Mouse (Mus musculus): ENCODE measurements around the gene Siglece. TPM values are rescaled to one million over a fixed set of nuclear protein-coding genes. Genes with fewer than 3 reads are reported as not detected.

The Siglece gene
- polyA plus RNA-seq, 1 experiment from 2014 or later: not detected

- WGBS: 13% methylated on average over 10 of the region's 10 CpGs
- Histone ChIP-seq H3K4me2 (ENCODE audit: low read depth, low read length) (no peak overlapping the region), H3K9me3 (replicated peaks; ENCODE audit: control insufficient read depth, low read length) (no peaks in the 10 kb centered on the region), H3K27me3 (ENCODE audit: control insufficient read depth, insufficient read depth, low read length) (no peaks in the 10 kb centered on the region), H3K4me1 (ENCODE audit: control insufficient read depth, insufficient read depth, low read length) (no peaks in the 10 kb centered on the region), H3K27ac (replicated peaks; ENCODE audit: low read depth, low read length) (no peak overlapping the region), H3K36me3 (replicated peaks; ENCODE audit: control insufficient read depth, insufficient read depth, low read depth, low read length) (no peaks in the 10 kb centered on the region), H3K4me3 (ENCODE audit: low read depth, low read length) (no peak overlapping the region), H3K9ac (replicated peaks; ENCODE audit: low read length) (no peak overlapping the region)
- peak; percentile 56; the same call in 1 of the 2 replicates for ATAC-seq (replicated peaks; ENCODE audit: insufficient number of reproducible peaks, low FRiP score, low TSS enrichment, low read depth)
- peak; percentile 36 for DNase-seq (ENCODE audit: low spot score)
Measured at GRCm38 (mm10) chr7:43623819-43624218, 36.1 kb downstream of the Siglece start.

DNA sequence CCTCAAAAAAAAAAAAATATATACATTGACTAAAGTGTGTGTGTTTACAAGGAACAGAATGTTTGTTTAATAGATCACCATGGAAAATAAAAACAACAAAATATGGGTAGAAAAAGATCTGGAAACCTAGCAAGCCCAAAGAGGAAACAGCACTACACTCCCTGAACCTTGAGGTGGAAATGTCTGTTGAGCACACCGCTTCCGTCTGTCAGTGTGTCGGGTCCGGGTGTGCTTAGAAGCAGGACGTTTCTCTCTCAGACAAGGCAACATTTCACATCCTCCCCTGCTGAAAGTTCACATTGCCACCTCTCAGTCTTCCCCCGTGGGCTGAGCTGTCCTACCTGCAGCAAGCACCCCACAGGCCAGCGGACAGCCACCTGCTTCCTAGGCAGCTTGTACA lies 37.0 kb downstream of the Siglece start:
- no peak overlapping the region for H3K4me2 ChIP-seq (ENCODE audit: low read depth, low read length)
- no peak overlapping the region for H3K27ac ChIP-seq (replicated peaks; ENCODE audit: low read depth, low read length)
- H3K4me3 ChIP-seq (ENCODE audit: low read depth, low read length): no peak overlapping the region
- H3K36me3 ChIP-seq (replicated peaks; ENCODE audit: control insufficient read depth, insufficient read depth, low read depth, low read length): no peaks in the 10 kb centered on the region
- DNase-seq (ENCODE audit: low spot score): no peak
- no peak overlapping the region for H3K9ac ChIP-seq (replicated peaks; ENCODE audit: low read length)
- 82% methylated on average over 7 of the region's 7 CpGs for WGBS
- H3K27me3 ChIP-seq (ENCODE audit: control insufficient read depth, insufficient read depth, low read length): no peaks in the 10 kb centered on the region
- H3K9me3 ChIP-seq (replicated peaks; ENCODE audit: control insufficient read depth, low read length): no peaks in the 10 kb centered on the region
- H3K4me1 ChIP-seq (ENCODE audit: control insufficient read depth, insufficient read depth, low read length): no peaks in the 10 kb centered on the region
- ATAC-seq (replicated peaks; ENCODE audit: insufficient number of reproducible peaks, low FRiP score, low TSS enrichment, low read depth): no peak

DNA sequence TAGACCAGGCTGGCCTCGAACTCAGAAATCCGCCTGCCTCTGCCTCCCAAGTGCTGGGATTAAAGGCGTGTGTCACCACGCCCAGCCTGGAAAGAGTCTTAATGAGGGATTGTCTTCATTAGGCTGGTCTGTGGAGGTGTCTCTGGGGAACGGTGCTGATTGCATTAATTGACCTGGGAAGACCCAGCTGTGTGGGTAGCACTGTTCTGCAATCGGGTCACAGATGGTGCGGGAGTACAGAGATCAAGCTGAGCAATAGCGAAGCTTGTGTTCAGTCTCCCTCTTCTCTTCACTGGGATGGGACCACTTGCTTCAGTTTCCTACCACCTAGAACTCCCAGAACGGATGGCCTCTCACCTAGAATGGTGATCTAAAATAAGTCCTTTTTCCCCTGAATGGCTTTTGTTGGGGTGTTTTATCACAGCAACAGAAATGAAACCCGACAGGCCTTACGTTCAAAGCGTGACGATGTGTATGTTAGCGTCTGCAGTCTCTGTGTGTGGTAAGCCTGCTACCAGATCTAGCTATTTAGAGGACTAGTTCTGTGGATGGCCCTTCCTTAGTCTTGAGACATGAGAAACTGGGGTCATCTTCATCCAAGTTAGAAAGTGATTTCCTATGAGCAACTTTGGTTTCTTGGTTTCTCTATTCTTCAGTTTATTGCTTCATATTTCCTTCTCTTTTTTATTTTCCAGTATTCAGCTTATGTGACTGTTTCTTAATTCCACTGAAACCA lies 46.0 kb downstream of the Siglece start:
- Histone ChIP-seq H3K36me3 (replicated peaks; ENCODE audit: control insufficient read depth, insufficient read depth, low read depth, low read length) (no peaks in the 10 kb centered on the region), H3K27ac (replicated peaks; ENCODE audit: low read depth, low read length) (no peak overlapping the region), H3K4me3 (ENCODE audit: low read depth, low read length) (no peak overlapping the region), H3K4me2 (ENCODE audit: low read depth, low read length) (no peak overlapping the region), H3K4me1 (ENCODE audit: control insufficient read depth, insufficient read depth, low read length) (no peaks in the 10 kb centered on the region), H3K9ac (replicated peaks; ENCODE audit: low read length) (no peak overlapping the region), H3K27me3 (ENCODE audit: control insufficient read depth, insufficient read depth, low read length) (no peaks in the 10 kb centered on the region), H3K9me3 (replicated peaks; ENCODE audit: control insufficient read depth, low read length) (no peaks in the 10 kb centered on the region)
- WGBS: 87% methylated on average over 13 of the region's 14 CpGs
- ATAC-seq (replicated peaks; ENCODE audit: insufficient number of reproducible peaks, low FRiP score, low TSS enrichment, low read depth) (no peak), DNase-seq (ENCODE audit: low spot score) (no peak)

GRCm38 (mm10) chr7:43608316-43608824 lies 51.6 kb downstream of the Siglece start:
- H3K9me3 ChIP-seq (replicated peaks; ENCODE audit: control insufficient read depth, low read length): no peaks in the 10 kb centered on the region
- H3K4me2 ChIP-seq (ENCODE audit: low read depth, low read length): no peak overlapping the region
- no peaks in the 10 kb centered on the region for H3K27me3 ChIP-seq (ENCODE audit: control insufficient read depth, insufficient read depth, low read length)
- WGBS: 81% methylated on average over 7 of the region's 7 CpGs
- no peak for DNase-seq (ENCODE audit: low spot score)
- H3K4me1 ChIP-seq (ENCODE audit: control insufficient read depth, insufficient read depth, low read length): no peaks in the 10 kb centered on the region
- no peak overlapping the region for H3K27ac ChIP-seq (replicated peaks; ENCODE audit: low read depth, low read length)
- no peaks in the 10 kb centered on the region for H3K36me3 ChIP-seq (replicated peaks; ENCODE audit: control insufficient read depth, insufficient read depth, low read depth, low read length)
- no peak for ATAC-seq (replicated peaks; ENCODE audit: insufficient number of reproducible peaks, low FRiP score, low TSS enrichment, low read depth)
- no peak overlapping the region for H3K9ac ChIP-seq (replicated peaks; ENCODE audit: low read length)
- no peak overlapping the region for H3K4me3 ChIP-seq (ENCODE audit: low read depth, low read length)

DNA sequence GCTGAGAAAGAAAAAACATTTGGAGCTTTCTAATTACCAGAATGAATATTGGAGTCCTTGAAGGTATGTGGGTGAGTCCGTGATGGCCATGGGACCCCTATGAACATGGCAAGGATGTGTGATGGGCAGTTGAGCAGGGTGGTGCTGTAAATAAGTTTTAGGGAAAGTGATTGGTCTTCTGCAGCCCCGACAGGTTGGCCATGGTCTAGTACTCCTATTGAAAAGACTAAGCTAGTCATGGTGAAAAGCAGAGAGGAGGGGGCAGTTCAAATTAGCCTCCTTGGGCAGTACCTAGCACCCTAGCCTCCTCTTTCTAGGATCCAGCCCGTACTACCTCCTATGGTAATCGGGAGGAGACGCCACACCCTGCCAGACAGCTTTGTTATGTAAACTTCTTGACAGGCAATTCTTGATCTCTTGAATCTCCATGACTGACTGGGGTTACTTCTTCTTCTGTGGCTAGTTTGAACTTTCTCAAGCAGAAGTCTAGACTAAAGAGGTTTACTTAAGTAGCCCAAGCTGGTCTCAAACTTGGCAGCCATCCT lies 52.1 kb downstream of the Siglece start:
- H3K27me3 ChIP-seq (ENCODE audit: control insufficient read depth, insufficient read depth, low read length): no peaks in the 10 kb centered on the region
- no peaks in the 10 kb centered on the region for H3K9me3 ChIP-seq (replicated peaks; ENCODE audit: control insufficient read depth, low read length)
- H3K4me3 ChIP-seq (ENCODE audit: low read depth, low read length): no peak overlapping the region
- no peaks in the 10 kb centered on the region for H3K36me3 ChIP-seq (replicated peaks; ENCODE audit: control insufficient read depth, insufficient read depth, low read depth, low read length)
- DNase-seq (ENCODE audit: low spot score) (no peak), ATAC-seq (replicated peaks; ENCODE audit: insufficient number of reproducible peaks, low FRiP score, low TSS enrichment, low read depth) (no peak)
- no peak overlapping the region for H3K9ac ChIP-seq (replicated peaks; ENCODE audit: low read length)
- H3K27ac ChIP-seq (replicated peaks; ENCODE audit: low read depth, low read length): no peak overlapping the region
- H3K4me2 ChIP-seq (ENCODE audit: low read depth, low read length): no peak overlapping the region; the same call in 1 of the 2 replicates
- WGBS: 47% methylated on average over 5 of the region's 5 CpGs
- no peaks in the 10 kb centered on the region for H3K4me1 ChIP-seq (ENCODE audit: control insufficient read depth, insufficient read depth, low read length)

DNA sequence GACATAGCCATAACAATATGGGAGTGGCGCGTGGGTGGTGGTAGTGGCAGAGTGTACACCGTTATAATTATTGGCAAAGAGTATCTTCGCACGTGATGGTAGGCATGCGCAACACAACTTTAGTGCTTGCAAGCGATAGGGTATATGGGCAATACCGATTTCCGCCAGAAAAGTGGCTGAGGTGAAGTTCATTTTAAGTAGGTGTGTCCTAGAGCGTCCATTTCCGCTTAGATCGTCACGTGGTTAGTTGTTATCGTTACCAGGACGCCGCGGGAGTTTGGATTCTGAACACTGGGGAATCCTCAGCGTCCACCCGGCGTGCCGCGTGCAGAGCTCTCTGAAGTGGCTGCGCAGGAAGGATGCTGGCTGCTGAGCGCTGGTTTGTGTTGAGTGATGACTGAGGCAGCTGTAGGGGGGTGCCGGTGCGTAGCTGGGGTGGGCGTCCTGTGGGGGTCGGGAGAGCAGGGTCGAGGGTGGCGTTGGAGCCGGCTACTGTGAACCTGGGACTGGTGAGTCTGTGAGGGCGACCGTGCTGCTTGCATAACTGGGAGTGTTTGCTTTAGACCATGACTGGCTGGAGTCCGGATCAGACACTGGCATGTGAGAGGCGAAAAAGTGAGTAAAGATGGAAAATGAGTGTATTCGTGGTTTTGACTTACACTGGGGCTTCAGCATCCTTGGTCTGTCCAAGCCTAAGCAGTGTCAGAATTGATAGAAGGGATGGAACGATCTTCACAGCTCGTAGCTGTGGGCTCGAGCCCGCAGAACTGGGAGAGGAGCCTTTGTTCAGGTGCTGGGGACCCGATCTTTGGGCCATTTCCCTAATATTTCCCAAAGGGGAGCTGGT lies 52.8 kb downstream of the Siglece start, which contains the start of gene Zfp819:
Gene Zfp819 (plus strand): TSS at position 274 of the 847 bp plus-strand sequence.
- Histone ChIP-seq H3K27me3 (ENCODE audit: control insufficient read depth, insufficient read depth, low read length) (no peaks in the 10 kb centered on the region), H3K4me2 (ENCODE audit: low read depth, low read length) (peak within 1 kb of the TSS; percentile 83), H3K9ac (replicated peaks; ENCODE audit: low read length) (peak within 1 kb of the TSS; percentile 57), H3K4me1 (ENCODE audit: control insufficient read depth, insufficient read depth, low read length) (no peaks in the 10 kb centered on the region), H3K9me3 (replicated peaks; ENCODE audit: control insufficient read depth, low read length) (no peaks in the 10 kb centered on the region), H3K27ac (replicated peaks; ENCODE audit: low read depth, low read length) (no peak within 1 kb of the TSS), H3K4me3 (ENCODE audit: low read depth, low read length) (peak within 1 kb of the TSS; percentile 41), H3K36me3 (replicated peaks; ENCODE audit: control insufficient read depth, insufficient read depth, low read depth, low read length) (no peaks in the 10 kb centered on the region)
- 12% methylated on average over 41 of the region's 41 CpGs for WGBS
- peak; percentile 88 for DNase-seq (ENCODE audit: low spot score)
- ATAC-seq (replicated peaks; ENCODE audit: insufficient number of reproducible peaks, low FRiP score, low TSS enrichment, low read depth): peak; percentile 90

DNA sequence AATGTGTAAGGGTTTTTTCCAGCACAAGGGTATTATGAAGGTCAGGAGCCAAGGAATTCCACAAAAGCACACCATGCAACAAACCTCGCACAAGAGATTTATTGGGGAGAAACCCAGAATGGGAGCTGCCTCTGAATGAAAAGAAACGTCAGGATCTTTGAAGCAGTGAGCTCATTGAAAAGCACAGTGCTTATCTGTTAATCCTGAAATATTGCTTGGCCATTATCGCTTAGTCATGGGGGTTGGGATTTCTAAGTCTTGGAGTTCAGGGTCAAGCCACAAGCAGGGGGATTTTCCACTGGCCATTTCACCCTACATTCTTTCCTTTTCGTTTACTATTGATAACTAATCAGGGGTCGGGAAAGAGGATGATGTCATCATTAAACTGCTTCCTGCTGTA lies 58.1 kb downstream of the Siglece start:
- no peaks in the 10 kb centered on the region for H3K9me3 ChIP-seq (replicated peaks; ENCODE audit: control insufficient read depth, low read length)
- H3K27me3 ChIP-seq (ENCODE audit: control insufficient read depth, insufficient read depth, low read length): no peaks in the 10 kb centered on the region
- H3K9ac ChIP-seq (replicated peaks; ENCODE audit: low read length): no peak overlapping the region
- H3K27ac ChIP-seq (replicated peaks; ENCODE audit: low read depth, low read length): no peak overlapping the region
- DNase-seq (ENCODE audit: low spot score): no peak
- H3K4me2 ChIP-seq (ENCODE audit: low read depth, low read length): no peak overlapping the region
- H3K4me3 ChIP-seq (ENCODE audit: low read depth, low read length): no peak overlapping the region
- WGBS: 46% methylated on average over 5 of the region's 5 CpGs
- no peak for ATAC-seq (replicated peaks; ENCODE audit: insufficient number of reproducible peaks, low FRiP score, low TSS enrichment, low read depth)
- H3K4me1 ChIP-seq (ENCODE audit: control insufficient read depth, insufficient read depth, low read length): no peaks in the 10 kb centered on the region
- no peaks in the 10 kb centered on the region for H3K36me3 ChIP-seq (replicated peaks; ENCODE audit: control insufficient read depth, insufficient read depth, low read depth, low read length)

All from embryonic facial prominence, embryonic 11.5 days (tissue).